Mouse (Mus musculus) stomach, postnatal 0 days (tissue): Measurements from ENCODE around the gene Rprd1b. TPM values are rescaled to one million over a fixed set of nuclear protein-coding genes. Genes with fewer than 3 reads are reported as not detected.

Experiments
- ATAC-seq: fragments of 200-750 bp; cut with Nextera tagmentation; 2 replicates; pipeline ENCODE4 v1.8.0; 2017; ENCODE audit not compliant: low FRiP score, low TSS enrichment
- DNase-seq: peaks from one replicate; pipeline ENCODE4 v3.0.0-alpha.2; 2016; ENCODE audit warnings: low spot score
- H3K27ac ChIP-seq: fragments of 300-500 bp; sonication (generic); replicated peaks from 2 replicates; pipeline ENCODE4 v1.5.1; 2014; ENCODE audit warnings: mild to moderate bottlenecking, control low read depth
- H3K27me3 ChIP-seq: fragments of 300-500 bp; sonication (generic); 2 replicates; pipeline ENCODE4 v1.6.1; 2014; ENCODE audit warnings: low read length; ENCODE audit not compliant: control insufficient read depth, insufficient read depth
- H3K36me3 ChIP-seq: fragments of 300-500 bp; sonication (generic); 2 replicates; pipeline ENCODE4 v1.6.1; 2014; ENCODE audit warnings: low read length, mixed read lengths; ENCODE audit not compliant: control insufficient read depth, insufficient read depth
- H3K4me1 ChIP-seq: fragments of 300-500 bp; sonication (generic); replicated peaks from 2 replicates; pipeline ENCODE4 v1.6.1; 2014; ENCODE audit warnings: antibody characterized with exemption; ENCODE audit not compliant: control insufficient read depth, insufficient read depth
- H3K4me2 ChIP-seq: fragments of 300-500 bp; sonication (generic); replicated peaks from 2 replicates; pipeline ENCODE4 v1.6.1; 2014; ENCODE audit warnings: low read depth, mild to moderate bottlenecking, control low read depth, moderate library complexity
- H3K4me3 ChIP-seq: fragments of 300-500 bp; sonication (generic); 2 replicates; pipeline ENCODE4 v1.5.1; 2014; ENCODE audit warnings: low read depth, low read length, control low read depth
- H3K9ac ChIP-seq: fragments of 300-500 bp; sonication (generic); 2 replicates; pipeline ENCODE4 v1.6.1; 2014; ENCODE audit warnings: mild to moderate bottlenecking, low read length, control low read depth, mixed read lengths
- H3K9me3 ChIP-seq: fragments of 300-500 bp; sonication (generic); 2 replicates; pipeline ENCODE4 v1.6.1; 2016; ENCODE audit warnings: low read length; ENCODE audit not compliant: control insufficient read depth
- CTCF ChIP-seq: IDR thresholded peaks from 2 replicates; pipeline ENCODE4 v1.5.1; 2016; ENCODE audit warnings: antibody characterized with exemption, low read depth, mild to moderate bottlenecking, moderate library complexity
- EP300 ChIP-seq: optimal IDR thresholded peaks from 2 replicates; pipeline ENCODE3; 2016; ENCODE audit warnings: antibody characterized with exemption
- WGBS: fragments of 180-500 bp; shearing (Covaris S2); extraction: QIAGEN DNeasy Blood & Tissue Kit; methylation state at CpG from one replicate; pipeline ENCODE4 v1.1.7; 2014; 5-methylcytosine and 5-hydroxymethylcytosine counted together
- polyA plus RNA-seq: library from polyadenylated mRNA; unstranded; fragments of >200 nt; fragmentation: Nextera tagmentation; extraction: Ambion mirVana; gene quantifications from 2 replicates; pipeline ENCODE4 v1.2.1, GENCODE M21; 2015

Gene Rprd1b
- polyA plus RNA-seq, 1 experiment from 2014 or later = 20.3 TPM

DNA sequence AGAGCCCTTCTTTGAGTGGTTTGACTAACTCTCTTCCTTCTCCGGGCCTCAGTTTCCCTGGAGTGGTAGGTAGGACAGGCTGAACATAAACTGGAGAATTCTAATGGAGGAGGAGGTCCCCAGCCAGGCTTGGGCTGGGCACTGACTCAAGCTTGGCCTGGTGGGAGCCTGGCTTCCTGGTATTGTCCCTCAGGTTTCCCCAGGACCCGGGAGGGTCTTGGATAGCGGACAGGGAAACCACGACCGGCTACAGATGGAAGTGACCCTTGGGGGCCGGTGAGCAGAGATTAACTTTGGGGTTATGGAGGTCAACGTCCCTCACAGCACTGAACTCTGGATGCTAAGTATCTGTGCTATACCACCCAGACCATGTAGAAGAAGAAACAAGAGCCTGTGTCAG is 113.0 kb downstream of the Rprd1b start:
- peak overlapping the region; percentile 49 for H3K27ac ChIP-seq
- TF ChIP-seq EP300 (no peak), CTCF (no peak)
- 73% methylated on average over 7 of the region's 7 CpGs for WGBS

GRCm38 (mm10) chr2:158141690-158142440 is 113.6 kb downstream of the Rprd1b start:
- Histone ChIP-seq H3K4me1 (peaks cover 12% of the 10 kb centered on the region; the same call in 1 of the 2 replicates), H3K4me2 (no peak overlapping the region), H3K27ac (peak overlapping the region; percentile 49; the same call in 1 of the 2 replicates), H3K9me3 (no peaks in the 10 kb centered on the region), H3K27me3 (no peaks in the 10 kb centered on the region), H3K9ac (no peak overlapping the region), H3K36me3 (0 out of 2 replicates have a peak, but pooled peaks cover 2% of the 10 kb centered on the region), H3K4me3 (no peak overlapping the region)
- WGBS = 58% methylated on average over 7 of the region's 7 CpGs
- TF ChIP-seq CTCF = no peak
- no peak for TF ChIP-seq EP300
- ATAC-seq = 0 out of 2 replicates have a peak, but pooled peaks have one; percentile 11
- peak; percentile 72 for DNase-seq

More for the DNA sequence above, 113.0 kb downstream of the Rprd1b start:
- no peak overlapping the region for H3K9ac ChIP-seq
- no peak overlapping the region for H3K4me2 ChIP-seq
- H3K9me3 ChIP-seq = no peaks in the 10 kb centered on the region
- H3K27me3 ChIP-seq = no peaks in the 10 kb centered on the region
- no peak overlapping the region for H3K4me3 ChIP-seq
- 0 out of 2 replicates have a peak, but pooled peaks cover 2% of the 10 kb centered on the region for H3K36me3 ChIP-seq
- DNase-seq (no peak), ATAC-seq (no peak)
- H3K4me1 ChIP-seq = peaks cover 12% of the 10 kb centered on the region; the same call in 1 of the 2 replicates

- Histone ChIP-seq H3K9ac (peak overlapping the region; percentile 50; the same call in 1 of the 2 replicates), H3K27ac (peak overlapping the region; percentile 67; the same call in 1 of the 2 replicates), H3K27me3 (no peaks in the 10 kb centered on the region)
Measured at GRCm38 (mm10) chr2:158142981-158143380, 114.7 kb downstream of the Rprd1b start.

GRCm38 (mm10) chr2:158143816-158144215 is 115.5 kb downstream of the Rprd1b start:
- H3K27me3 ChIP-seq = no peaks in the 10 kb centered on the region
- no peak overlapping the region for H3K4me3 ChIP-seq
- no peaks in the 10 kb centered on the region for H3K9me3 ChIP-seq
- H3K4me1 ChIP-seq = peaks cover 12% of the 10 kb centered on the region; the same call in 1 of the 2 replicates
- H3K36me3 ChIP-seq = no peaks in the 10 kb centered on the region
- H3K27ac ChIP-seq = no peak overlapping the region; the same call in 1 of the 2 replicates
- peak overlapping the region; percentile 66 for H3K4me2 ChIP-seq
- no peak for ATAC-seq
- TF ChIP-seq EP300 (no peak), CTCF (no peak)
- DNase-seq = no peak
- H3K9ac ChIP-seq = peak overlapping the region; percentile 77; the same call in 1 of the 2 replicates
- 63% methylated on average over 3 of the region's 3 CpGs for WGBS

More at GRCm38 (mm10) chr2:158142981-158143380, 114.7 kb downstream of the Rprd1b start:
- no peak for TF ChIP-seq CTCF
- no peak for TF ChIP-seq EP300
- ATAC-seq (no peak), DNase-seq (no peak)
- Histone ChIP-seq H3K36me3 (0 out of 2 replicates have a peak, but pooled peaks cover 2% of the 10 kb centered on the region), H3K4me1 (peaks cover 12% of the 10 kb centered on the region; the same call in 1 of the 2 replicates), H3K4me3 (no peak overlapping the region), H3K4me2 (peak overlapping the region; percentile 27), H3K9me3 (no peaks in the 10 kb centered on the region)
- WGBS = 87% methylated on average over 18 of the region's 18 CpGs

DNA sequence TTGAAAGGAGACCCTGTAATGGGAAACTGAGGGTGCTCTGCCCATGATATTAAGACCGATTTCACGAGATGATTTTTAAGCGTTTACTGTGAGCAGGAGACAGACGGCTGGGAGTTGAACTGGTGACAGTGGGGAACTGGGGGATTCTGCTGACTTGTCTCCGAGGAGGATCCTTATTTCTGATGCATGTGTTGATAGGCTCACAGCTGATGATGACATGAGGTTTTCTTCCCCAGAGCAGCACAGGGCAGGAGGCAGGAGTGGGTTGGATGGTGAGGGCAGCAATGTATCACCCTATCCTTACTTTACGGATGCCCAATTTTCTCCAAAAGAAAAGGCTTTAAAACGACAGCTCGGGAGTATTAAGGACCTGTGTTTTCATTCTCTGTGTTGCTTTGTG is 116.0 kb downstream of the Rprd1b start:
- no peaks in the 10 kb centered on the region for H3K27me3 ChIP-seq
- H3K4me3 ChIP-seq = 0 out of 2 replicates have a peak overlapping the region, but pooled peaks have one; percentile 58
- peaks cover 12% of the 10 kb centered on the region; the same call in 1 of the 2 replicates for H3K4me1 ChIP-seq
- TF ChIP-seq EP300 = no peak
- TF ChIP-seq CTCF = no peak
- WGBS = 48% methylated on average over 8 of the region's 8 CpGs
- H3K4me2 ChIP-seq = peak overlapping the region; percentile 66
- H3K27ac ChIP-seq = no peak overlapping the region; the same call in 1 of the 2 replicates
- DNase-seq (no peak), ATAC-seq (no peak)
- no peaks in the 10 kb centered on the region for H3K9me3 ChIP-seq
- peak overlapping the region; percentile 77; the same call in 1 of the 2 replicates for H3K9ac ChIP-seq
- no peaks in the 10 kb centered on the region for H3K36me3 ChIP-seq
